Mouse (Mus musculus) stomach, postnatal 0 days (tissue): ENCODE measurements around the gene Polm. TPM values are rescaled to one million over a fixed set of nuclear protein-coding genes. Genes with fewer than 3 reads are reported as not detected.

Experiments
- ATAC-seq: fragments of 200-750 bp; cut with Nextera tagmentation; 2 replicates; pipeline ENCODE4 v1.8.0; 2017; ENCODE audit not compliant: low FRiP score, low TSS enrichment
- DNase-seq: peaks from one replicate; pipeline ENCODE4 v3.0.0-alpha.2; 2016; ENCODE audit warnings: low spot score
- H3K27ac ChIP-seq: fragments of 300-500 bp; sonication (generic); replicated peaks from 2 replicates; pipeline ENCODE4 v1.5.1; 2014; ENCODE audit warnings: mild to moderate bottlenecking, control low read depth
- H3K27me3 ChIP-seq: fragments of 300-500 bp; sonication (generic); 2 replicates; pipeline ENCODE4 v1.6.1; 2014; ENCODE audit warnings: low read length; ENCODE audit not compliant: control insufficient read depth, insufficient read depth
- H3K36me3 ChIP-seq: fragments of 300-500 bp; sonication (generic); 2 replicates; pipeline ENCODE4 v1.6.1; 2014; ENCODE audit warnings: low read length, mixed read lengths; ENCODE audit not compliant: control insufficient read depth, insufficient read depth
- H3K4me1 ChIP-seq: fragments of 300-500 bp; sonication (generic); replicated peaks from 2 replicates; pipeline ENCODE4 v1.6.1; 2014; ENCODE audit warnings: antibody characterized with exemption; ENCODE audit not compliant: control insufficient read depth, insufficient read depth
- H3K4me2 ChIP-seq: fragments of 300-500 bp; sonication (generic); replicated peaks from 2 replicates; pipeline ENCODE4 v1.6.1; 2014; ENCODE audit warnings: low read depth, mild to moderate bottlenecking, control low read depth, moderate library complexity
- H3K4me3 ChIP-seq: fragments of 300-500 bp; sonication (generic); 2 replicates; pipeline ENCODE4 v1.5.1; 2014; ENCODE audit warnings: low read depth, low read length, control low read depth
- H3K9ac ChIP-seq: fragments of 300-500 bp; sonication (generic); 2 replicates; pipeline ENCODE4 v1.6.1; 2014; ENCODE audit warnings: mild to moderate bottlenecking, low read length, control low read depth, mixed read lengths
- H3K9me3 ChIP-seq: fragments of 300-500 bp; sonication (generic); 2 replicates; pipeline ENCODE4 v1.6.1; 2016; ENCODE audit warnings: low read length; ENCODE audit not compliant: control insufficient read depth
- CTCF ChIP-seq: IDR thresholded peaks from 2 replicates; pipeline ENCODE4 v1.5.1; 2016; ENCODE audit warnings: antibody characterized with exemption, low read depth, mild to moderate bottlenecking, moderate library complexity
- EP300 ChIP-seq: optimal IDR thresholded peaks from 2 replicates; pipeline ENCODE3; 2016; ENCODE audit warnings: antibody characterized with exemption
- WGBS: fragments of 180-500 bp; shearing (Covaris S2); extraction: QIAGEN DNeasy Blood & Tissue Kit; methylation state at CpG from one replicate; pipeline ENCODE4 v1.1.7; 2014; 5-methylcytosine and 5-hydroxymethylcytosine counted together
- polyA plus RNA-seq: library from polyadenylated mRNA; unstranded; fragments of >200 nt; fragmentation: Nextera tagmentation; extraction: Ambion mirVana; gene quantifications from 2 replicates; pipeline ENCODE4 v1.2.1, GENCODE M21; 2015

Polm gene
- polyA plus RNA-seq, 1 experiment from 2014 or later, result 6.3 TPM

DNA sequence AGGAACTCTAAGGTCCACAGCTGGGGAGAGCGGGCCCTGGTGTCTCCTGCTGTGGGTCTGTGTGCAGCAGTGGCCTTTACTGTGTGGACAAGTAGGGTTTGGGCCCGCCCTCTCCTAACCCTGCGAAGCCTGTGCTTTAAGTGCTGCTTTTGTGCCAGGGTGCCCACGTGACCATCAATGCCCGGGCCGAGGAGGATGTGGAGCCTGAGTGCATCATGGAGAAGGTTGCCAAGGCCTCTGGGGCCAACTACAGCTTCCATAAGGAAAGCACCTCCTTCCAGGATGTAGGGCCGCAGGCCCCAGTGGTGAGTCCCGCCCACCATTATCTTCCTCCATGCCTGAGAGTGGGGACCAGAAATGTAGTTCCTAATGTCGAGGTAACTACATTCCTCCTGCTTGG, 42.5 kb downstream of the Polm start:
- no peak overlapping the region for H3K4me2 ChIP-seq
- ATAC-seq, result no peak
- H3K4me3 ChIP-seq, result no peak overlapping the region
- H3K27me3 ChIP-seq, result no peaks in the 10 kb centered on the region
- H3K27ac ChIP-seq, result no peak overlapping the region
- no peak for TF ChIP-seq EP300
- TF ChIP-seq CTCF, result no peak
- H3K4me1 ChIP-seq, result no peaks in the 10 kb centered on the region
- peaks cover 47% of the 10 kb centered on the region for H3K36me3 ChIP-seq
- 86% methylated on average over 9 of the region's 9 CpGs for WGBS
- no peak overlapping the region for H3K9ac ChIP-seq
- no peaks in the 10 kb centered on the region for H3K9me3 ChIP-seq
- DNase-seq, result no peak

GRCm38 (mm10) chr11:5790431-5790830, 47.4 kb downstream of the Polm start:
- Histone ChIP-seq H3K27ac (no peak overlapping the region), H3K36me3 (peaks cover 17% of the 10 kb centered on the region; the same call in 1 of the 2 replicates), H3K4me1 (peaks cover 5% of the 10 kb centered on the region; the same call in 1 of the 2 replicates), H3K27me3 (no peaks in the 10 kb centered on the region), H3K4me3 (no peak overlapping the region), H3K4me2 (no peak overlapping the region), H3K9me3 (no peaks in the 10 kb centered on the region), H3K9ac (no peak overlapping the region)
- 82% methylated on average over 1 of the region's 1 CpGs for WGBS
- TF ChIP-seq CTCF (no peak), EP300 (no peak)
- no peak for ATAC-seq
- no peak for DNase-seq

DNA sequence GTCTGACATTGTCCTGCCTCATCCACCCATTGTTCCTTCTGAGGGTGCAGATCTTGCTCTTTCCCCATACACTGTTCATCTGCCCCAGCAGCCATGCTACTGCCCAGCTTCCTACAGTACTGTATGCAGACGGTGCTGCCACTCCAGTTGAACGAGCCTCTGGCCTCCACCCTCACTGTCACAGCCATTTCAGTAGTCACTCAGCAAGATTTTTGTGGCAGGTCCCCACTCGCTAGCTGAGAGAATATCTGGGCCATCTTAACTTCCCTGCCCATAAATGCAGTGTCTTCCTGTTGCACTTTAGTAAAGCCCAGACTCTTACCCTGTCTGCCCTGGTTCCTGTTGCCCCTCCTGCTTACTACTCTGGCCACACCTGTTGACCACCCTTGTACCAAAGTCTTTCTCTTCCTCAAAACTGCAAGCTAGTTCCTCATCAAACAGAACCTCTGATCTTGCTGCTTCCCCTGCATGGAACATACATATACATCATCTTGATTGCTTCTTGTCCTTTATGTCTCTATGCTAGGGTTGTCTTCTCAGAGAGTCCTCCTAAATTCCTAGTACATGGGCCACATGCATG, 48.0 kb downstream of the Polm start:
- Histone ChIP-seq H3K9me3 (no peaks in the 10 kb centered on the region), H3K4me2 (peak overlapping the region; percentile 85), H3K4me3 (peak overlapping the region; percentile 90; the same call in 1 of the 2 replicates), H3K9ac (0 out of 2 replicates have a peak overlapping the region, but pooled peaks have one; percentile 86), H3K27ac (peak overlapping the region; percentile 97), H3K27me3 (no peaks in the 10 kb centered on the region), H3K4me1 (peaks cover 5% of the 10 kb centered on the region; the same call in 1 of the 2 replicates), H3K36me3 (peaks cover 13% of the 10 kb centered on the region; the same call in 1 of the 2 replicates)
- ATAC-seq (no peak), DNase-seq (peak; percentile 12)
- TF ChIP-seq CTCF (no peak), EP300 (no peak)
- WGBS, result 74% methylated on average over 3 of the region's 3 CpGs

DNA sequence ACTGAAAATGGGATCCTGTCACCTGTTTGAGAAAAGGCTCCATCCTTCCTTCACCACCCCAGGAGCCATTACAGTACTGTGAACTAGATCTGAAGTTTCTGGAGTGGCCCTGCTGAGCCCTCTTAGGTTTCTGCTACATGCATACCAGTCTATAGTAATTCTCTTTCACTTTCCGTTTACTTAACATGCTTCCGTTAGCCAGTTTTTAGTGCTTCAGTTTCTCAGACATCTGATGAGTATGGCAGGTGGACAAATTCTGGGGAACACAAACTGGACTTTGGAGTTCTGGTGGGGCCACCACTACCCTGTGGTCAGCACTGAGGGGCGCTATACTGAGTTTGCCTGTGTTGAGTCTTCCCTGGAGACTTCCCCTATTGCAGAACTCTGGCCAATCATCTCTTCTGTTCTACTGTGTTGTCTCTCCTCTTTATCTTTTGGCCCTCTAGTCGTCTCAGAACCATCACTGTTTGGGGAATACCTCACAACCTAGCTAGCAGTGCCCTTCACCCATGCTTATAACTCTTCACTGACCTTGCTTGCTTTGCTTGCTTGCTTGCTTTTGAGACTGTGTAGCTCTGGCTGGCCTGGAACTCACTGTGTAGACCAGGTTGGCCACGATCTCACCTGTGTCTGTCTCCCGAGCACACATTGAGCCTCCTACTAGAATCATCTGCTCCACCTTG, 48.6 kb downstream of the Polm start:
- DNase-seq (peak; percentile 20), ATAC-seq (peak; percentile 4; the same call in 1 of the 2 replicates)
- TF ChIP-seq CTCF (peak; percentile 39), EP300 (no peak)
- Histone ChIP-seq H3K9me3 (no peaks in the 10 kb centered on the region), H3K27ac (peak overlapping the region; percentile 97), H3K27me3 (no peaks in the 10 kb centered on the region), H3K4me3 (peak overlapping the region; percentile 90), H3K36me3 (0 out of 2 replicates have a peak, but pooled peaks cover 11% of the 10 kb centered on the region), H3K4me2 (peak overlapping the region; percentile 85), H3K4me1 (peaks cover 5% of the 10 kb centered on the region; the same call in 1 of the 2 replicates), H3K9ac (peak overlapping the region; percentile 86)
- 45% methylated on average over 6 of the region's 6 CpGs for WGBS

- ATAC-seq, result peak; percentile 96
- Histone ChIP-seq H3K4me1 (peaks cover 5% of the 10 kb centered on the region; the same call in 1 of the 2 replicates), H3K9ac (peak within 1 kb of the TSS; percentile 86), H3K27ac (peak within 1 kb of the TSS; percentile 97), H3K27me3 (no peaks in the 10 kb centered on the region), H3K4me3 (peak within 1 kb of the TSS; percentile 90), H3K4me2 (peak within 1 kb of the TSS; percentile 85), H3K9me3 (no peaks in the 10 kb centered on the region), H3K36me3 (0 out of 2 replicates have a peak, but pooled peaks cover 11% of the 10 kb centered on the region)
- TF ChIP-seq EP300 (no peak), CTCF (peak; percentile 83)
- peak; percentile 98 for DNase-seq
- under 1% methylated on average over 74 of the region's 74 CpGs for WGBS
Observed at GRCm38 (mm10) chr11:5788056-5789014, 49.5 kb downstream of the Polm start, which contains the start of gene Dbnl. Gene Dbnl (plus strand): TSS chr11:5788488.
